Mouse (Mus musculus) ES-Bruce4 (cell line): ENCODE results near the gene Mcf2l.

Experiments
- CTCF ChIP-seq: IDR thresholded peaks from one replicate; pipeline ENCODE4 v1.8.1; 2011; ENCODE audit warnings: low read depth, low read length
- EP300 ChIP-seq: IDR thresholded peaks from 2 replicates; pipeline ENCODE4 v1.6.1; 2011; ENCODE audit warnings: low read depth, low read length; ENCODE audit not compliant: insufficient read depth
- POLR2A ChIP-seq: IDR thresholded peaks from one replicate; pipeline ENCODE4 v1.8.1; 2011; ENCODE audit warnings: low read length; ENCODE audit not compliant: insufficient read depth

DNA sequence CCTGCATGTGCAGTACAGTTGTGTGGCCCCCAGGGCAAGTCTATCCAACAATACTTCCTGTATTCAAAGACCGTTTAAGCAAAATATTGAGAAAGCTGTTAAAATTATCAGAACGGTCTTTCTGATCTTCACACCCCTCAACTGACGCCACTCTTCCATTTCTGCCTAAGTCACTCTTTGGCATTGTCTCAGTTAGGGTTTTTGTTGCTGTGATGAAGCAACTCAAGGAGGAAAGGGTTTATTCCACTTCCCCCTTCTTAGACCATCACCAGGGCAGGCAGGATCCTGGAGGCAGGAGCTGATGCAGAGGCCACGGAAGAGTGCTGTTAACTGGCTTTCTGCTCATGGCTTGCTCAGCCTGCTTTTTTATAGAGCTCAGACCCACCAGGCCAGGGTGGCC lies 82.3 kb downstream of the Mcf2l start:
- TF ChIP-seq POLR2A = no peak
- no peak for TF ChIP-seq EP300
- TF ChIP-seq CTCF = no peak
